Mouse (Mus musculus) neural tube, embryonic 15.5 days (tissue): ENCODE measurements at regions not wholly inside any gene's neighbourhood (a gene's known extent, or its start where the extent isn't known, plus 50 kb on each side); places are given as distances from the start of the nearest gene placed in this dataset.
A peak's percentile ranks its signal among the peaks of the same experiment; 100 is the strongest.

Source experiments
- ATAC-seq: fragments of 200-750 bp; cut with Nextera tagmentation; 2 replicates; pipeline ENCODE4 v1.8.0; 2017; ENCODE audit warnings: mild to moderate bottlenecking, moderate TSS enrichment, moderate library complexity; ENCODE audit not compliant: low FRiP score
- H3K27ac ChIP-seq: fragments of 300-500 bp; sonication (generic); replicated peaks from 2 replicates; pipeline ENCODE4 v1.5.1; 2015; ENCODE audit warnings: mild to moderate bottlenecking, inconsistent platforms
- H3K27me3 ChIP-seq: fragments of 300-500 bp; sonication (generic); replicated peaks from 2 replicates; pipeline ENCODE4 v1.6.1; 2015; ENCODE audit warnings: inconsistent platforms
- H3K36me3 ChIP-seq: fragments of 300-500 bp; sonication (generic); 2 replicates; pipeline ENCODE4 v1.6.1; 2015; ENCODE audit warnings: inconsistent platforms
- H3K4me1 ChIP-seq: fragments of 300-500 bp; sonication (generic); 2 replicates; pipeline ENCODE4 v1.6.1; 2015; ENCODE audit warnings: inconsistent platforms
- H3K4me2 ChIP-seq: fragments of 300-500 bp; sonication (generic); 2 replicates; pipeline ENCODE4 v1.6.1; 2015; ENCODE audit warnings: inconsistent platforms, mild to moderate bottlenecking, moderate library complexity
- H3K4me3 ChIP-seq: fragments of 300-500 bp; sonication (generic); replicated peaks from 2 replicates; pipeline ENCODE4 v1.5.1; 2015; ENCODE audit warnings: mild to moderate bottlenecking, inconsistent platforms
- H3K9ac ChIP-seq: fragments of 300-500 bp; sonication (generic); replicated peaks from 2 replicates; pipeline ENCODE4 v1.6.1; 2015; ENCODE audit warnings: mild to moderate bottlenecking, inconsistent platforms
- H3K9me3 ChIP-seq: fragments of 300-500 bp; sonication (generic); replicated peaks from 2 replicates; pipeline ENCODE4 v1.6.1; 2016; ENCODE audit warnings: inconsistent platforms
- WGBS: fragments of 180-500 bp; shearing (Covaris S2); methylation state at CpG from one replicate; pipeline ENCODE4 v1.1.7; 2015; ENCODE audit warnings: mixed read lengths; 5-methylcytosine and 5-hydroxymethylcytosine counted together

DNA sequence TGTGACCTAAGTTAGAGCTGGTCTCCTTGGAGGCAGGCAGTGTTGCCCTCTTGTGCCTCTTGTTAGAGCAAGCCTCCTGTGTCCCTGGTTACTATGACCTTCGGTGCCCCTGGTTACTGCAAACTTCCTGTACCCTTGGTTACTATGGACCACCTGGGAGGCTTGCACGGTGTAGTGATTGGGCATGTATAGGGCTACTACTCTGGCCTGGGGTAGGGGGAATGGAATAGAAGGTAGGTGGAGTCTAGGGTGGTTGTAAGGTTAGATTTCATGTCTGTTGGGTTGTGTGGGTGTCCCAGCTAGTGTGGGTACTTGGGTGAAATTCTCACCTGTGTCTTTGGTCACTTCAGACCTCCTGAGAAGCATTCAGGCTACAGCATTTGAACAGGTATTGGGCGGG is 141.7 kb upstream of the Wdr75 start:
- Histone ChIP-seq H3K36me3 (no peaks in the 10 kb centered on the region), H3K4me2 (no peak overlapping the region), H3K9ac (no peak overlapping the region), H3K9me3 (no peaks in the 10 kb centered on the region), H3K27me3 (no peaks in the 10 kb centered on the region), H3K4me3 (no peak overlapping the region), H3K4me1 (no peaks in the 10 kb centered on the region), H3K27ac (no peak overlapping the region)
- ATAC-seq: no peak
- 93% methylated on average over 3 of the region's 3 CpGs for WGBS

DNA sequence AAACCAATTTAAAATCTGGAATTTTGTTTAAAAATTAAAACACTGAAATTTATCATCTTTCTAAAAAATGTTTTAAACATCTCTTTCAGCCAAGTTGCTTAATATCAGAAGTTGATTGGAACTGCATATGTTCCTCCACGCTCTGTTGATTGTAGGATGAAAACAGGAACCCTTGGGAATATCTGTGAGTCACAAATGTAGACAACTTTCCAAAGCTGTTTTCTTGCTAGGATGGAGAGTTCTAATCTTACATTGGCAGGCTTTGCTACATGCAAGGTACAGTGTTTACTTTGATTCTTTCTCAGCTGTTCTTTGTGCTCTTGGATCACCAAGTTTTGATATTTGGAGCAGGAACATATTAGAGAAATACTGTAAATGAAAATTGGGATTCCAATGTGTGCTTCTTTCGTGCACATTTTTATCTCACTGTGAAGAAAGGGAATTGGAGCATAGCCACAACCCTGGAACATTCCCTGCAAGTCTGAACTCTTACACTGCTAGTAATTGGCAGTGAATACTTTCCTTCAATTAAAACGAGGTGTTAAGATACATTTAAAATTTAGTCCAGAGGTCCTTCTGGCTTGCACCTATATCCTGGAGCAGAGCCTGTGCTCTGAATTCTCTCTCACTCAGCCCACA is 131.0 kb upstream of the Wdr75 start:
- H3K27ac ChIP-seq: no peak overlapping the region
- 82% methylated on average over 3 of the region's 3 CpGs for WGBS
- H3K9ac ChIP-seq: no peak overlapping the region
- ATAC-seq: no peak
- H3K36me3 ChIP-seq: no peaks in the 10 kb centered on the region
- no peaks in the 10 kb centered on the region for H3K4me1 ChIP-seq
- no peaks in the 10 kb centered on the region for H3K9me3 ChIP-seq
- H3K4me3 ChIP-seq: no peak overlapping the region
- no peaks in the 10 kb centered on the region for H3K27me3 ChIP-seq
- H3K4me2 ChIP-seq: no peak overlapping the region

- Histone ChIP-seq H3K27ac (no peak overlapping the region), H3K27me3 (no peaks in the 10 kb centered on the region), H3K4me3 (no peak overlapping the region), H3K9ac (no peak overlapping the region), H3K9me3 (no peaks in the 10 kb centered on the region), H3K4me1 (no peaks in the 10 kb centered on the region), H3K4me2 (no peak overlapping the region), H3K36me3 (no peaks in the 10 kb centered on the region)
- WGBS: 56% methylated on average over 5 of the region's 5 CpGs
- ATAC-seq: peak; percentile 57; the same call in 1 of the 2 replicates
These were observed 122.4 kb upstream of the Wdr75 start for GRCm38 (mm10) chr1:45672443-45673156.

- Histone ChIP-seq H3K4me2 (no peak overlapping the region), H3K36me3 (no peaks in the 10 kb centered on the region), H3K4me1 (no peaks in the 10 kb centered on the region), H3K9ac (no peak overlapping the region), H3K9me3 (no peaks in the 10 kb centered on the region), H3K4me3 (no peak overlapping the region), H3K27me3 (no peaks in the 10 kb centered on the region), H3K27ac (no peak overlapping the region)
- WGBS: 88% methylated on average over 5 of the region's 5 CpGs
- ATAC-seq: no peak
These were observed 119.1 kb upstream of the Wdr75 start for GRCm38 (mm10) chr1:45675771-45676439.

GRCm38 (mm10) chr1:45679964-45680709 is 114.8 kb upstream of the Wdr75 start:
- ATAC-seq: no peak
- H3K36me3 ChIP-seq: no peaks in the 10 kb centered on the region
- no peak overlapping the region for H3K4me2 ChIP-seq
- H3K9ac ChIP-seq: no peak overlapping the region
- 78% methylated on average over 8 of the region's 8 CpGs for WGBS
- H3K4me1 ChIP-seq: no peaks in the 10 kb centered on the region
- H3K27me3 ChIP-seq: no peaks in the 10 kb centered on the region
- H3K9me3 ChIP-seq: no peaks in the 10 kb centered on the region
- H3K27ac ChIP-seq: no peak overlapping the region
- H3K4me3 ChIP-seq: no peak overlapping the region

DNA sequence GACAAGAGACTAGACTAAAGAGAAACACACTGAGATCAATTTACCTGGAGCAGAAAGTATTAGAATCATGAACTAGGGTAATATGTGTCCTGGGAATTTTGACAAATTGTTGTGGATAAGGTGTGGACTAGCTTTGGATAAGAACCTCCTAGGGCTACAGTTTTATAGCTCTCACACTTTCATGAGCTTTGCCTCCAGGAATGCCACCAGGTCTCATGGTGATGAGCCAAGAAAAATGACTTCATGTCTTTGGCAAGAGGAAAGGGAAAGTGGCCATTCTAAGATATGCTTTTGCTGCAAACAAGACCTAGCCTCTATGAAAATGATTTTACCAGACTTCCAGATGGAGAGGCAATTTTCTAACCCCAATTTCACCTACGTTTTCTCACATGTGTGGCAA is 94.1 kb upstream of the Wdr75 start:
- no peak overlapping the region for H3K4me2 ChIP-seq
- no peaks in the 10 kb centered on the region for H3K9me3 ChIP-seq
- H3K4me1 ChIP-seq: no peaks in the 10 kb centered on the region
- 64% methylated on average over 1 of the region's 1 CpGs for WGBS
- H3K9ac ChIP-seq: no peak overlapping the region
- H3K36me3 ChIP-seq: no peaks in the 10 kb centered on the region
- no peak for ATAC-seq
- no peak overlapping the region for H3K27ac ChIP-seq
- H3K4me3 ChIP-seq: no peak overlapping the region
- H3K27me3 ChIP-seq: no peaks in the 10 kb centered on the region

- no peak overlapping the region for H3K4me2 ChIP-seq
- H3K27me3 ChIP-seq: no peaks in the 10 kb centered on the region
- H3K36me3 ChIP-seq: no peaks in the 10 kb centered on the region
- no peaks in the 10 kb centered on the region for H3K9me3 ChIP-seq
- 97% methylated on average over 1 of the region's 1 CpGs for WGBS
- H3K9ac ChIP-seq: no peak overlapping the region
- H3K4me1 ChIP-seq: no peaks in the 10 kb centered on the region
- H3K27ac ChIP-seq: no peak overlapping the region
- H3K4me3 ChIP-seq: no peak overlapping the region
- no peak for ATAC-seq
These were observed 93.5 kb upstream of the Wdr75 start for GRCm38 (mm10) chr1:45701516-45701915.

DNA sequence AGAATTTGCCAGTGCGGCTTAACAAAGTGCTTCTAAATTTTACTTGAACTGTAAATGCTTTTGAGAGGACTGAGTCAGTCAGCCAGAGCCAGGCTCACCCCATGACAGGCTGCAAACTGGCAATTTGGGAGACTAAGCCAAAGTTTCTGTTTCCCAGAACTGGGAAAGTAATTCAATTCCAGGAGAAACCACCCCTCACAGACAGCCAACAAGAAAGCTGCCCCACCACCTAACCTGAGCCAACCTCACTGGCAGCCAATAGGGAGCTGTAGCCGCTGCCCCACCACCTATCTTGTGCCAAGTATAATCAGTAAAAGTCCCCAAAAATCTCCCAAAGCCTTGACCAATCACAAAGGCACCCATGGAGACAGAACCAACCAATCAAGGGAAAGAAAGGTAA is 71.6 kb upstream of the Wdr75 start:
- WGBS: 95% methylated on average over 2 of the region's 2 CpGs
- Histone ChIP-seq H3K4me1 (no peaks in the 10 kb centered on the region), H3K4me3 (no peak overlapping the region), H3K9ac (no peak overlapping the region), H3K36me3 (no peaks in the 10 kb centered on the region), H3K9me3 (no peaks in the 10 kb centered on the region), H3K27ac (no peak overlapping the region), H3K27me3 (no peaks in the 10 kb centered on the region), H3K4me2 (no peak overlapping the region)
- no peak for ATAC-seq

DNA sequence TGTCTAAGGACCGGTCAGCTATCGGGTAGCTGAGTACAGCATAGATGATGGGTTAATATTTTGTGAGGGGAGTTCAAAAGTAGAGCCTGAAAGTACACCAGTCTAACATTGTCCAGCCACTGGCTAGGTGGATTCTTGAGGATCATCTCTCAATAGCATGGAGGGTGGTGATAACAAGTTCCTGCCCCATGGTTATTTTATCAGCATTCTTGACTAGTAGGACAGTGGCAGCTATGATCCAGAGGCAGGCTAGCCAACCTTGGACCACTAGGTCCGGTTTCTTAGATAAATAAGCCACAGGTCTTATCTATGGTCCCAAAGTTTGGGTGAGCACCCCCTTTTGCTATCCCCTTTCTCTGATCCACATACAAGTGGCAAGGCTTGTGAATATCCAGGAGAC is 62.0 kb upstream of the Wdr75 start:
- no peak overlapping the region for H3K4me3 ChIP-seq
- no peak for ATAC-seq
- no peaks in the 10 kb centered on the region for H3K36me3 ChIP-seq

DNA sequence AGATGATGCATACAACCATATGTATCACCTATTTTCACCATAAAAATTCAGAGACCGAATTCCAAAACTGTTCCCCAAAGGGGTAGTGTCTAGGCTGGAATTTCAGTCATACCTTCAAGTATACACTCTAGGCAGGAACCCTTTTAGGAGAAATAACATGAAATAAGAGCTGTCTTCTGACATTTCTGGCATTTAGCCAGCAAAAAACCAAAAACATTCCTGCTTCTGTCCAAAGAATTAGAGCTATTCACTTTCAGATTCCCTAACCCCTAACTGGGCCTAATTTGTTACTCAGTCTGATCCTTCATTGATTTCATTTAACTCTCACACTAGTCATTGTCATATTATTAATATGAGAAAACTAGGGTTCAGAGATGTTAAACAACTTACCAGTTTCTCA is 49.8 kb upstream of the Wdr75 start:
- no peak overlapping the region for H3K4me2 ChIP-seq
- H3K36me3 ChIP-seq: no peaks in the 10 kb centered on the region
- H3K9me3 ChIP-seq: no peaks in the 10 kb centered on the region
- no peaks in the 10 kb centered on the region for H3K27me3 ChIP-seq
- WGBS: 79% methylated on average over 1 of the region's 1 CpGs
- no peak overlapping the region for H3K4me3 ChIP-seq
- no peak for ATAC-seq
- H3K9ac ChIP-seq: no peak overlapping the region
- H3K4me1 ChIP-seq: no peaks in the 10 kb centered on the region
- no peak overlapping the region for H3K27ac ChIP-seq

More for the DNA sequence above, 62.0 kb upstream of the Wdr75 start:
- 95% methylated on average over 3 of the region's 3 CpGs for WGBS
- Histone ChIP-seq H3K4me1 (no peaks in the 10 kb centered on the region), H3K27ac (no peak overlapping the region), H3K4me2 (no peak overlapping the region), H3K9me3 (no peaks in the 10 kb centered on the region), H3K9ac (no peak overlapping the region), H3K27me3 (no peaks in the 10 kb centered on the region)
